Mouse (Mus musculus) embryonic fibroblast, embryonic 13.5 days (primary cell): Measurements from ENCODE around the gene Hunk.

Experiments used
- CTCF ChIP-seq: IDR thresholded peaks from 2 replicates; pipeline ENCODE4 v1.5.1; 2011; ENCODE audit warnings: mild to moderate bottlenecking, control low read depth, low read length, moderate library complexity, borderline replicate concordance; ENCODE audit not compliant: insufficient read depth
- POLR2A ChIP-seq: IDR thresholded peaks from 2 replicates; pipeline ENCODE4 v1.6.1; 2011; ENCODE audit warnings: low read depth, mild to moderate bottlenecking, control low read depth, low read length, moderate library complexity

DNA sequence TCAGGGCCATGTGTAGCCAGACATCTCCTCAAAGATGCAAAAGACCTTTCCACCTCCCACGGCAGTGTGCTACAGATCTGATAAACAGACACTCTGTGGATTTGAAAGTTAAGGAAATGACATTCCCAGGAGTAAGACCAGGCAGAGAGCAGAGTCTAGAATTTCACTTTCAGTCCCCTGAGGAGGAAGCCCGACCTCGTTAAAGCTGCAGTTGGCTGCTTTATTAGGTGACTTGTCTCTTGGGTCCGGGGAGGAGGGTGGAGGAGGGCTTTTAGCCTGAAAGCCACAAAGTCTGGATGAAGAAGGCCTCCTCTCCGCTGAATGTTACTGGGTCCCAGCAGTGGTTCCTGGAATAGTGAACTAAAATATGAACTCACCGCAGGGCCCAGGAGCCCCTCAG, 137.6 kb downstream of the Hunk start:
- TF ChIP-seq CTCF: no peak
- no peak for TF ChIP-seq POLR2A
